Mouse (Mus musculus): ENCODE measurements around the gene Tnfaip8l3.
"Not testable (repeated sequence)": the region's sequence is repeated elsewhere in the genome, so short reads cannot be mapped to it uniquely, and the experiment has no call there.

Tnfaip8l3 gene

DNA sequence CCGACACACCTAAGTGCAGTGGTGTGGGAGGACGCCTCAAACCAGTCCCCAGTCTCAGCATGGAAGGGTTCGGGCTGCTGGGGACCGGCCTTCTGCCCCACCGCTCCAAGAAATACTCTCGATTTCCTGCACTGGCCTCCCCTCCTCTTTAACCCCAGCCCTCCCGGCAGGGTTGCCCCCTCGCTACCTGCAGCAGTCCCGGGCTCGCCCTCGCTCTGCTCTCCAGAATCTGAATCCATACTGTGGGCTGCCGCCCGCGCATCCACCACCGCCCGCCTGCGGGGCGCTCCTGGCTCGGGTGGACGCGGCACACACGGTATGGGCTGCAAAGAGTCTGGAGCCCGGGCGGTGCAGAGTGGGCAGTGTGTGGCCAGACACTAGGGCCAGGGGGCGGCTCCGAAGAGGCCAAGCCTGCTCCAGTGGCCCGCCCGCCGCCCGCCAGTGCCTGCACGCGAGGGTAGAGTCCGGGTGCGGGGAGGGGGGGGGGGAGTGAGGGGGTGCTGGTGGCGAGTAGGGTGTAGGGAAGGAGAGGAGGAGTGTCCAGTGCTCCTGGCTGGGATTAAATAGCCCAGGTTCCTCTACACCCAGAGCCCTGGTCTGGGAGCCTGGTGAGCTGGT, at the start of gene Tnfaip8l3:
Tnfaip8l3 (minus strand) TSS at position 357 of the 618 bp plus-strand sequence.
- peak; percentile 59 to 68 for DNase-seq

DNA sequence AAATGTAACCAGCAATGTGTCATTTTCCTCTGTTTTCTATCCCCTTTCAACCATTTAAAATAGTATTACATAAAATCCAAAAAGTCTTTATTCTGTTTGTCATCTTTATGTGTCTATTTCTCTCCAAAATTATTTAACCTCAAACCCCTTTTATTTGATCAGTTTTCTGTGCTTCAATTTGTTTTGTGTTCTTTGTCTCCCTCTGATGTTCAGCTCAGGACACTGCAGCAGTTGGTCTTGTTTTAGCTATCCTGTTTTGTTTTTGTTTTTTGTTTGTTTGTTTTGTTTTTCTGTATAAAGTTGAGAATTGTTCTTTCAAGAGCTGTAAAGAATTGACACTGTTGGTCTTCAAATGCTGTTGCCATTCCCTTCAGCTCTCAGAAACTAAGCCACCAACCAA, 44.5 kb upstream of the Tnfaip8l3 start:
- DNase-seq, result peak; percentile 45 to 63

DNA sequence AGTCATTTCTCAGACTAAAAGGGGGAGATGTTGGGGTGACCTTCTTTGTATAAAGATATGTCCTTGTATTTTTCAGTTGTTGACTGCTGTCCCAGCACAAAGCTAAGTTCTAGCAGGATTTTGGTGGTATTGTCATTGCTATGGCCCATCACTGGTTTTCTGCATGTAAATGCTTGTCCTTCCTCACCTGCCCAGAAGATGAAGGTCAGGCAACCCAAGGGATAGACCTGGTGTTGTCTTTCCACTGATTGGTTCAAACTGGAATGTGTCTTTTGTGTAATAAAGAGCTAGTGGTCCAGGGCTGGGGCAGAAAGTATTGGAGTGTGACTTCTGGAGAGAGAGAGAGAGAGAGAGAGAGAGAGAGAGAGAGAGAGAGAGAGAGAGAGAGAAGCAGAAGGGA, 30.4 kb upstream of the Tnfaip8l3 start:
- no peak for DNase-seq

DNA sequence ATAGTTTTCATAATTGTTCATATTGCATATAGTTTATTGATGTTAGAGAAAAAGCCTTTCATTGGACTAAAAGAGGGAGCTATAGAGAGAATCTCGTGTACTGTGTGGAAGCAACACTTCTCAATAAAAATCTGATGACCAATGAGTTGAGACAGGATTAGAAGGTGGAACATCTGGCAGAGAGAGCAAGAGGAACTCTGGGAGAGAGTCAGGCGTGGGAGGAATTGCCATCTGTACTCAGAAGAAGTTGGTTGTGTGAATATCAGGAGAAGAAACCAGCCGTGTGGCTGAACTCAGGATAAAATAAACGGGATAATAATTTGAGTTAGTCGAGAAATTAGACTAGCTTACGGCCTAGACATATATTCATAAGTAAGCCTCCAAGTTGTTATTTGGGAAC, 28.9 kb upstream of the Tnfaip8l3 start:
- no peak for DNase-seq

DNA sequence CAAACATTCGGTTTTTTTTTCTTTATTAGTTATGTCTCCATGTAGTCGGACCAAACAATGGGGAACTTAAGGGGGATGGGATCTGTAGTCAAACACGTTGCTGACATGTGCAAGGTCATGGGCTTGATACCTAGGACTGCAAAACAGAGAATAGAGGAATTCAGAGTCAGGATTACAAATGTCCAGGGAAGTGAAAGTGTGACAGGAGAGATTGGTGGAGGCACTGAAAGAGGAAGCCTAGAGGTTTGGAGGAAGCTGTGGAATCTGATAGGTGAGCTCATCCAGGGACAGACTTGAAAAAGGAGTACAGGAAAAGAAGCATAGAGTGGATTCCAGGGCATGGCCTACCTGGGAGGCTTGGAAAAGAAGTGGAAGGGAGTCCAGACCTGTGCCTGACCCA, 16.1 kb upstream of the Tnfaip8l3 start:
- DNase-seq, result no peak

DNA sequence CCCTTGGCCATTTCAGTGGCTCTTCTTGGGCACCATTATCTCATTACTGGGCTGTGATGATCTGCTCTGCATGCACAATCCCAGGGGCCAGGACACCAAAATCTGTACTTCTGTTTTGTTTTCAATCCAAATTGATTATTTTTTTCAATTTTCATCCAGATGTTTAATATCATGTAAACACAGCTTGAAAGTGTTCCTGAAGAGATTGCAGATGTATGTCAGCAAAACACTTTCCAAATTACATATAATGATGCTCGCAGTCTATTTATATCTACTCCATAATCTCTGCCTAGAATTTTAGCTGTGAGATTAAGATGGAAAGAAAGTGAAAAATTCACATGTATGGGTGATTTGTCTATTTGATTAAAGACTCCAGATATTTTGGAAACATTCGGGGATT, 9.6 kb upstream of the Tnfaip8l3 start:
- no peak for DNase-seq

DNA sequence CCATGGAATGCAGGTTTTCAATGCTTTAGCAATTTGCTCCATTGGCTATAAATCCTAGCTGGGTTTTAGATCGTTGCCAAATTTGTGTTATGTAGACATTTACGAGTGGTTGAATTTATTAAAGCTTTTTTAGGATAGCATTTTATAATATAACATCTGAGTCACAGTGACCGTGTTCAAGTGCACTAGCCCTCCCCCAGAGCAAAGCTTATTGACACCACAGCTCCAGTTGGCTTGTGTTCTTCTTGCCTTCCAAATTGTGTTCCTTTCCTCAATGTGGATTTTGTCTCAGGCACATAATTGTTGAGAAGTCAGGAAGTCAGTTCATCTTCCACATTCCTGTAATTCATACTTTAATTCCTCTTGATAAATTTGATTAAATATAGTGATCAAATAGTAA, 6.7 kb upstream of the Tnfaip8l3 start:
- DNase-seq, result no peak

DNA sequence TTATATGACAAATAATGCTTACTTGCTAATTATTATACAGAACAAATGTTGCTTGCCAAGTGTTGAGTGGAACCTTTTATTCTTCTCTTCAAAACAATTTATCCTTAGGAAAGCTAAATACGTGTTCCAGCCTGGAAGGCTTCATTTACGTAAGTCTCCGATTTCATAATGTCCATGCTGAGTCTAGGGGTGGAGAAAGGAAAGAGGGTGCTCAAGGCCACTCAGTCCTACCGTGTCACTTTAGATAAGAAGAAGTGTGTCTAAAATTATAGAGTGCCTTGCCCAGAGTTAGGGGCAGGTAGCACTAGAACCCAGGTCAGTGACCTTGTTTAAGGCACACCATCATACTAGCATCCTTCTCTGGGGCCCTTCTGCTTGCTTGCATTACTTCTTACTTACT, 5.5 kb upstream of the Tnfaip8l3 start:
- DNase-seq, result no peak

DNA sequence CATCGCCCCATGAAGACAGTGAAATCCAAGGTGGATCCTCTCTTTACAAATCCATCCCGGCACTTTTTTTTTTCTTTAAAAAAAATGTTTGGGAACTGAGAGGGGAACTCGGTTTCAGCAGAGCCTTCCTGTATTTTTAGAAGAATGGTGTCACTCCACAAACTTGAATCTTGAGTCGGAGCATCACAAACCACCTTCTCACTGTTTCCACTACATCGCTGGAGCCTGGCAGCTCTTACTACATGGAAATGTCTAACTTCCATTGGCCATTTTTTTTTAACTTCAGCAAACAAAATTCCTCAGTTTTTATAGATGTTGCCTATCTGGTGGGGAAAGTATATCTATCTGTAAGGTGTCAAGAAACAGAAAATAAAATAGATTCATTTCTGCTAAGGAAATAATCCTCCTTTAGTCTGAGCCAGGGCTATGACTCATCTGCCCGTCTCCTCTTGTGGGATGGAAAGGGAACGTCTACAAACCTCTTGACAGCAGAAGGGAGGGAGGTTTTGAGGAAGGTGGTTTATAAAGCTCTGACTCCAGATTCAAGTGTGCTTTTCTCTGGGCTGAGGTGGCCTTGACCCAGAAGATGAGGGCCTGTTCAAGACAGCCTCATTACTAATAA, 3.4 kb upstream of the Tnfaip8l3 start:
- no peak for DNase-seq

DNA sequence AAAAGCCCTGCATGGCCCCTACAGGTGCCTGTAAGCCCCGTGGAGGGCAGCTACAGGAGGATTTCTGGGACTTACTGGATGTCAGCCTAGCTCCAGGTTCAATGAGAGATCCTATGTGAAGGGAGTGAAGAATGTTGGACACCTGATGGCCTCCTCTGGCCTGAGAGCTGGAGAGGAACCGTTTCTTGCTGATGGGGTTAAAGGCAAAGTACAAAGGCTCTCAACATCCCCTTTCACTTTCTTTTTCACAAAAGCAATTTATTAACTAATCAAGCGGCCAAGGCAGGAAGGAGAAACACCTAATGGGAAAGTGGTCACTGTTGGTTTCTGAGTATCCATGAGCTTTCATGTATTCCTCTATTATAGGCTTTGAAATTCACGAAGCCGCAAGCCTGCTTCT, 1.0 kb upstream of the Tnfaip8l3 start:
- DNase-seq, result no peak

DNA sequence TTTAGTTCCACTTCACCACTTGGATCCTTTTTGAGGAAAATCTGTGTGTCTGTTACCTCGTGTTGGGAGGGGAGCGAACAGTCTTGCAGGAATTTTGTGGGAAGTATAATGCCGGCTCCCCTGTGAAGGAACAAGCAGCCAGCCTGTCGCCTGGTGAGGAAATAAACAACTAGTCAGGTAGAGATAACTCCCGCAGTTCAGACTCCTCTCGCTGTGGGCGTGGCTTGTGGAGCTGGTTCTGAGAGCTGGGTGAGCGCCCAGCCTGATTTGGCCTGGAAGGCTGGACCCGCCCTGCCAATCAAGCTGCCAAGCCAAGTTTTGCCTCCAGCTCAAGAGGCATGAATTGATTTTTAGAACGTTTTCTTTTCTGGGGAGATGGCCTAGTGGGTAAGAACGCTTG, 589 bp upstream of the Tnfaip8l3 start:
- peak; percentile 87 to 94 for DNase-seq

DNA sequence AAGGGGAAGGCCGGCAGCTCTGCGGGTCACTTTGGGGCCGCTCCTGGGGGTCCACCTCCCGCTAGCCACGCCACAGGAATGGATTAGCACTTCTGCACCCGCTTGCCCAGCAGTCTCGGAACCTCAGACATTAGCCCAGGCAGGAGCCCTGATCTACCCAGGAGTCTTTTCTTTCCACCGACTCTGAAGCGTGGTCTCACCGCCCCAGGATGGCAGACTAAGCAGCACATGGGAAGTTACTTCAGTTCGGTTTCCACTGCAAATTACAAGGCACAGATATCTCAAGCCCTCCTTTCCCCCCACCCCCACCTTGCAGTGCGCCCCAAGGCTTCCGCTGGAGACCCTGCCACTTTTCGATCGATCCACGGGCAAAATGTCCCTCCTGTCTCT, 551 bp downstream of the Tnfaip8l3 start:
- DNase-seq, result peak in 1 of 2 experiments; percentile 19

DNA sequence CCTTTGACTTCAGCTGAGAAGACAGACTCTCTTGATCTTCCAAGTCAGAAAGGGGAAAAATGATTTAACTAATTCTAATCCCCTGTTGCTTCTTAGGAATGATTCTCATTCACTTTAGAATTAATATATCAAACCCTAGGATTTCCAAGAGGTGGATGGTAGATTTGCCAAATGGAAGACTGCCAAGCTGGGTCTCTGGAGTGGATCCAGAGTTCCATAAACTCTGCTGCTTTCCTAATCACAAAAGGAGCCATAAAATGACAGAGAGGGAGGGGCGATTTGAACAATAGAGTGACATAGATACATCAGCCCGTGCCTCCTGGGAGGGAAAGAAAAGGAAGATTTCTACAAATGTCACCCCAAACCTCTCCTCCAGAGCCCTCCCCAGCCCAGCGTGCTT, 3.4 kb downstream of the Tnfaip8l3 start:
- DNase-seq, result peak; percentile 50

DNA sequence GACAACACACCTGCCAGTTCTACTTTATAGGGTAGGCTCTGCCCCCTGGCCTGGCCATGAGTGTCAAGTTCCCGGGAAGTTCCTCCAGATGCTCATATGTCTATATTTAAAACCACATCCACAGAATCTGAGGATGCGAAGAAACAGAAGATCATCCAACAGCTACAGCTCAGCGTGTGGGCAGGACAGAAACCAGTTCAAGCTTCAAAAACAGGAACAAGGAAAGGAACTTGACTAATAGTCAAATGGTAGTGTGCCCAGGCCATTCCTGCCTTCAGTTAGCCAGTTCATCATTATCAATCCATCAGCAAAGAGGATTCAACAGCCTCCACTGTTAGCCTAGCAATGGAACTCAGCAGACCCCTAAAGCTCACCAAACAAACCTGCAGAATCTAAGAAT, 4.5 kb downstream of the Tnfaip8l3 start:
- no peak for DNase-seq

DNA sequence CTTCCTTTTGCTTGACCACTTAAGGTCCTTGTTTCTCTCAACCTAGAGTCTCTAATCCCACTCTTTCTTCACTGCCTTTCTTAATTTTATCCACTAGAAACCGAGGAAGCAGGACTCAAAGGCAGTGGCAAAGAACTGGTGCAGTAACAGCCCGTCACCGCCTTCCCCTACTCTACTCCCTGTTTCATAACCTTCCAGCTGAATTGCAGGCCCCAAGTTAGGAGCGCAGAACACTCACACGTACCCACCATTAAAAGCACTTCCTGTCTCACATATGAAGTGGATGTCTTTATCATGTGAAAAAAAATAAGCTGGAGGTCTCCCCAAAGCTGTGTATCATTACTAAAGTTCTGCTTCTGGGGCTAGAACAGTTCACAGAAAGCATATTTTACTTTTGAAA, 6.5 kb downstream of the Tnfaip8l3 start:
- DNase-seq, result no peak

DNA sequence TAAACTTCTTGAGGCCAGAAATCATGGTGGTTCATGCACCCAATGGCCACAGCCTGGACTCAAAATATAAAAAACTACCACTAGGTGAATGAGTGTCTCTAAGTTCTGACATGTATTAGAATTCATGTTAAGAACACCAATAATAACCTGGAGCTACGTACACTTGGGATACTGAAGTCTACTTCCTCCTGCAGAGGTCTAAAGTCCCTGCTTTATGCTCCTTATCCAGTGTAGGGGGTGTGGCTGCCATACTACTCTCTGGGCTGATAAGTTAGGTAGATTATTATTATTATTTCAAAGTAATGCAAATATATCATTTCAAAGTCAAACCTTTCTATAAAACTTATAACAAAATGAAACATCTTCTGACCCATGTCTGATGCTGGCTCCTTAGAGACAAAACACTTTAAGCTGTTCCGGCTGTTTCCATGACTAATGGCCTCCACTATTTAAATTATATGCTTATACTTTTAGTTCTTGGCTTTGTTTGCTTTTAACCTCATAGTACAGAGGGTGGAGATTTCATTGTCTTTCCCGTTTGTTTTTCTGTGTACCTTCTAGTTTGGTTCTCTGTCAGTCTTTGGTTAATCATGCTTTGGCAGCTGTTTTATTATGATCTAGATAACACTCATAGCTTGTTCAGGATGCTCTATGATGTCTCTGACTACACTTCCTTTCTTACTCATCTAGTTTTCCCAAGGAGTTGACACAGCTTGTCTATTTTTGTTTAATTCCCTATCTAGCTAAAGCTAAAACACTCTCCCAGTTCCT, 16.7 kb downstream of the Tnfaip8l3 start:
- no peak for DNase-seq

DNA sequence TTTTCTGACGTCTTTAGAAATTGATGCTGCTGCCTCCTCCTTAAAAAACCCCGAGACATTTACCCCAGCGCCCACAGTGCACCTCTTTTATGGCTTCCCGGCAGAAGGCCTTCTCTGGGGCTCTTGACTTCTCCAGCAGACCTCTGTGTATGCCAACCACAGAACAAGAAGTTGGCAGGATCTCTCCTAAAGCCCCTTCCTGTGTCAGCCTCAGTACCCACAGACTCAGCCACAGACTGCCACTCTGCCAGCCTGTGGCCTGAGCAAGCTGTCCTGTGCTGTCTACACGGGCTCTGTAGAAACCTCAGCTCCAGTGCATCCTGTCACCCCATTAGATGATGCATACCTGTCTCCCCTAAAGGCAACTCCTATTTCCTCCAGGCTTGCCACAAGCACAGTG, 19.2 kb downstream of the Tnfaip8l3 start:
- peak in 1 of 2 experiments; percentile 34 for DNase-seq

DNA sequence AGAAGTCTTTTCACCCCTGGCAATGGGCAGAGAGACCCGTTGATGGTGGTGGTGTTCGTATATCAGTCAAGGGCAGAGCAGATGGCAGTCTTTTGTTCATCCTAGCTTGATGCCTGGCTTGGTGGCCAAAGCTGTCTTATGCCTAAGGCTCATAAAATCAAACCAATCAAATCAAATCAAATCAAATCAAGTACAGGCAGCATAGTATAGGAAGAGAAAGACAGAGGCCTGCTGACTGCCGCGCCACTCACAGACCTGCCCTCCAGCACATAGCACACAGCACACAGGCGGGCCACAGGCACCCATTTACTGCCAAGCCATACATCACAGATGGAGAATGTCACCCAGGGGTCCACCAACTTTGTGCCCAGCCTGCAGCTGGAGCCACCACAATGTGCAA, 25.1 kb downstream of the Tnfaip8l3 start:
- peak; percentile 25 to 56 for DNase-seq

DNA sequence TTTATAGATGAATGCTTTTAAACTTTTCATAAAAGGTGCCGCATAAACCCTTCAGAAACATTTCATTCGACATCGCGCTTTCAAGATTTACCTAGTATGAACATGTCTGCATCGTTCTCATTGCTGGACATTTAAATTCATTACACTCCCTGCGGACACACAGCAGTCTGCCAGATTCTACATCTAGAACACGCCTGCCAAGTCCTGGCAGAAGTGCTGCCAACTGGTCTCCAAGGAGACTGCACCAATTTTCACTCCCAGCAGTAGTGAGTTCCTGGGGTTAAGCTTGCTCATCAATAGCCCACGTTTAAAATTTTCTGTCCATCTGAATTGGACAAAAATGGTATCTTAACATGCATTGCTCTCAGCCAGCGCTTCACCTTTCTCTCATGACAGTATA, 30.5 kb downstream of the Tnfaip8l3 start:
- DNase-seq, result peak; percentile 67 to 84

DNA sequence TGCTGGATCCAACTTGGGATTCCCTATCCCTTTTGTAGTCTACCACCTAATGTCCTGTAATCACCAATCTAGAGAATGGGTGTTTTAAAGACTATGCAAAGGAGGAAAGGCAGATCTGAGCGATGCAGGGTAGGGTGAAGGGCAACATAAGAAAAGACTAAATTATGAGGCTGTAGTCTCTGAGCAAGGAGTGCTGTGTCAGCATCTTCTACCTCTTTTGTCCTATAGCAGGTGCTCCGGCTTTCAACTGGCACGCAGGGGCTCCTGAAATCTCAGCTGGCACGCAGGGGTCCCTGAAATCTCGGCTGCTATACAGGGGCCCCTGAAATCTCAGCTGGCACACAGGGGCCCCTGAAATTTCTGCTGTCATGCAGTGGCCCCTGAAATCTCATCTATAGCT, 33.5 kb downstream of the Tnfaip8l3 start:
- DNase-seq, result no peak

DNA sequence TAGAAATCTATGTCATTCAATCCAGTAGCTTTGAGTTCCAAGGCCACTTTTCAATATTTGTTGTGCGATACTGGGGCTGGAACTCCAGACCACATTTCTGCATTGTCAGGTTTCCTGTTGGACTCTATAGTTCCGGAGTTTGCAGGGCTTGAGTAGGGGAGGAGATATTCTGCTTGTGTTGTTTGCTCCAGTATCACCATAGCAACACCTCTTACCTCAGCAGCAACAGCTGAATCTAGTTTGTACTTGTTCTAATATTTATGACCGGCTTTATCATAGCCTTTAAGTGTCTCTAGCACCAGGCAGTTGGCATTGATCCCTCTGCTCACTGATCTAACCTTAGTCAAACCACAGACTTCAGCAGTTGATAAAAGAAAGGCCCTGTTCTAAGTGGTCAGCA, 45.4 kb downstream of the Tnfaip8l3 start:
- no peak for DNase-seq

DNA sequence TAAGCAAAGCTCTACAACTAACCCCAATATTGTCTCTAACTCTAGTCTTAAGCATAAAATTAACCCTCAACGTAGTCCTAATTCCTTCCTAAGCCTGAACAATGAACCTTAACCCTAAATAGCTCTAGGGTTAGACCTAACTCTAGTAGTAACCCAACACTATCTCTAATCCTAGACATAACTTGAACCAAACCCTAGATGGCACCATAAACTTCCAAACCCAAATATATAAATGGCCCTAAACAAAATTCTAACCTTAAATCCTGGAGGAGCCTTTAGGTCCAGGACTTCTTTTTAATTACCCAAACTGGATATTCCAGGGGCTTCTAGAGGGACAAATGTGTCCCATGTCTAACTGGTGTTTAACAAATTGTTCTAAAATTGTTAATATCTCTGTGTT, 73.7 kb downstream of the Tnfaip8l3 start:
- no peak for DNase-seq

DNA sequence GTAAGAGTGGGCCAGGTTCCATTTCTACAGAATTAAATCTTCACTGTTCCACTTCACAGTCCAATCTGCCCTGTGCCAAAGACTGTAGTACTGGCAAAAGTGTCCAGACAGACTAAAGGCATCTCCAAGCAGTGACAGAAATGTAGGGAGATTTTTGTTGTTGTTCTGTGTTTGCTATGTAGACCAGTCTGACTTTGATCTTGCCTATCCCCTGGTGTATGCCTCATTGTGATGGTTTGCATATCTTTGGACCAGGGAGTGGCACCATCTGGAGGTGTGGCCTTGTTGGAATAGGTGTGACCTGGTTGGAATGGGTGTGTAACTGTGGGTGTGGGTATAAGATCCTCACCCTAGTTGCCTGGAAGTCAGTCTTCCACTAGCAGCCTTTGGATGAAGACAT, 75.6 kb downstream of the Tnfaip8l3 start:
- not testable (repeated sequence) for DNase-seq

DNA sequence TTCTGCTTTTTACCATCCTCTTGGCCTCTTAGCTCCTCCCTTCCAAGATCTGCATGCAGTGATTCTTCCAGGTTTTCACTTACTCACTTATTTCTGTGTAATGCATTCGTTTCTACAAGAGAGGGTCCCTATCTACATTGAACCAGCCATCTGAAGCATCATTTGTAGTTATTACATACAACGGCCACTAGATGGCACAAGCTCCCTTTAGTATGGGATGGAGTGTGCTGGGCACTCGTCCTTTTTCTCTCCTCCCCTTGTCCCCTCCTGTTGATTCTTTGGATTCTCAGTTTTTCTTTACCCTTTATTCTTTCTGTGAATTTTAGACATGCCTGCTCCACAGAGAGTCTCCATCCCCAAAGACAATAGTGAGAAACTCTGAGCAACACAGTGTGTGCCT, 77.3 kb downstream of the Tnfaip8l3 start:
- peak; percentile 70 to 74 for DNase-seq
